Mouse (Mus musculus) 3T3-L1 (cell line): ENCODE data around the gene Ccdc114.
A peak's percentile ranks its signal among the peaks of the same experiment; 100 is the strongest.
"Not testable (repeated sequence)": the region's sequence is repeated elsewhere in the genome, so short reads cannot be mapped to it uniquely, and the experiment has no call there.

Source experiments
- DNase-seq: peaks from one replicate; pipeline ENCODE4 v3.0.0-alpha.2; 2015; ENCODE audit warnings: low read depth, low spot score

Gene Ccdc114

GRCm38 (mm10) chr7:45923762-45924428 lies at the start of gene Ccdc114:
Gene Ccdc114 (plus strand): TSS chr7:45924072.
- peak; percentile 48 for DNase-seq

- DNase-seq = no peak
Measured at GRCm38 (mm10) chr7:45876895-45877294, 47.0 kb upstream of the Ccdc114 start.

GRCm38 (mm10) chr7:45878278-45878677 lies 45.6 kb upstream of the Ccdc114 start, which contains the start of gene Grin2d:
Gene Grin2d (minus strand): TSS chr7:45878378.
- DNase-seq = not testable (repeated sequence)

- DNase-seq = no peak
Measured at GRCm38 (mm10) chr7:45880531-45880930, 43.3 kb upstream of the Ccdc114 start.

- no peak for DNase-seq
Measured at GRCm38 (mm10) chr7:45881011-45881410, 42.9 kb upstream of the Ccdc114 start.

GRCm38 (mm10) chr7:45887246-45887645 lies 36.6 kb upstream of the Ccdc114 start:
- no peak for DNase-seq

GRCm38 (mm10) chr7:45892651-45893050 lies 31.2 kb upstream of the Ccdc114 start:
- DNase-seq = no peak

GRCm38 (mm10) chr7:45895931-45896516 lies 27.8 kb upstream of the Ccdc114 start:
- no peak for DNase-seq

- peak; percentile 99 for DNase-seq
Measured at GRCm38 (mm10) chr7:45896517-45897257, 27.2 kb upstream of the Ccdc114 start, which contains the start of the genes Syngr4 and Tmem143. Gene Syngr4 (minus strand): TSS chr7:45896714. Gene Tmem143 (plus strand): TSS chr7:45896941.

GRCm38 (mm10) chr7:45897258-45897757 lies 26.6 kb upstream of the Ccdc114 start:
- peak; percentile 78 for DNase-seq

- peak; percentile 60 for DNase-seq
Measured at GRCm38 (mm10) chr7:45898125-45898524, 25.7 kb upstream of the Ccdc114 start.

- DNase-seq = peak; percentile 49
Measured at GRCm38 (mm10) chr7:45901562-45901961, 22.3 kb upstream of the Ccdc114 start.

- DNase-seq = peak; percentile 7
Measured at GRCm38 (mm10) chr7:45902481-45903002, 21.3 kb upstream of the Ccdc114 start.

- no peak for DNase-seq
Measured at GRCm38 (mm10) chr7:45906622-45907021, 17.2 kb upstream of the Ccdc114 start.

GRCm38 (mm10) chr7:45908384-45908783 lies 15.5 kb upstream of the Ccdc114 start:
- DNase-seq = no peak

- no peak for DNase-seq
Measured at GRCm38 (mm10) chr7:45909145-45909544, 14.7 kb upstream of the Ccdc114 start.

GRCm38 (mm10) chr7:45914067-45914466 lies 9.8 kb upstream of the Ccdc114 start:
- DNase-seq = no peak

- DNase-seq = no peak
Measured at GRCm38 (mm10) chr7:45915011-45915410, 8.9 kb upstream of the Ccdc114 start.

- peak; percentile 58 for DNase-seq
Measured at GRCm38 (mm10) chr7:45916056-45917003, 7.5 kb upstream of the Ccdc114 start.

- no peak for DNase-seq
Measured at GRCm38 (mm10) chr7:45917004-45917704, 6.7 kb upstream of the Ccdc114 start.
